Mouse (Mus musculus): ENCODE measurements around the gene Hoxd3. TPM values are rescaled to one million over a fixed set of nuclear protein-coding genes. Genes with fewer than 3 reads are reported as not detected.

Gene Hoxd3
- total RNA-seq, 2 experiments from 2014 or later, result not detected

GRCm38 (mm10) chr2:74724244-74725015 lies 12.7 kb downstream of the Hoxd3 start:
- peak; percentile 37; the same call in 1 of the 2 replicates for ATAC-seq (replicated peaks; ENCODE audit: poor library complexity, severe bottlenecking)

GRCm38 (mm10) chr2:74725171-74725570 lies 13.4 kb downstream of the Hoxd3 start:
- no peak for ATAC-seq (replicated peaks; ENCODE audit: poor library complexity, severe bottlenecking)

- ATAC-seq (replicated peaks; ENCODE audit: poor library complexity, severe bottlenecking), result no peak
These were observed 14.8 kb downstream of the Hoxd3 start, which contains the start of gene Gm28230 for GRCm38 (mm10) chr2:74726551-74726950. Gm28230 (plus strand) TSS chr2:74726728.

GRCm38 (mm10) chr2:74726973-74727639 lies 15.4 kb downstream of the Hoxd3 start:
- no peak for ATAC-seq (replicated peaks; ENCODE audit: poor library complexity, severe bottlenecking)

GRCm38 (mm10) chr2:74727640-74728302 lies 16.0 kb downstream of the Hoxd3 start:
- no peak for ATAC-seq (replicated peaks; ENCODE audit: poor library complexity, severe bottlenecking)

- no peak for ATAC-seq (replicated peaks; ENCODE audit: poor library complexity, severe bottlenecking)
These were observed 16.6 kb downstream of the Hoxd3 start for GRCm38 (mm10) chr2:74728303-74728680.

- no peak for ATAC-seq (replicated peaks; ENCODE audit: poor library complexity, severe bottlenecking)
These were observed 18.6 kb downstream of the Hoxd3 start for GRCm38 (mm10) chr2:74730331-74730730.

GRCm38 (mm10) chr2:74731055-74731454 lies 19.3 kb downstream of the Hoxd3 start:
- no peak for ATAC-seq (replicated peaks; ENCODE audit: poor library complexity, severe bottlenecking)

- no peak for ATAC-seq (replicated peaks; ENCODE audit: poor library complexity, severe bottlenecking)
These were observed 20.2 kb downstream of the Hoxd3 start for GRCm38 (mm10) chr2:74731799-74732512.

GRCm38 (mm10) chr2:74732513-74733316 lies 21.0 kb downstream of the Hoxd3 start:
- no peak for ATAC-seq (replicated peaks; ENCODE audit: poor library complexity, severe bottlenecking)

GRCm38 (mm10) chr2:74733317-74733661 lies 21.6 kb downstream of the Hoxd3 start:
- ATAC-seq (replicated peaks; ENCODE audit: poor library complexity, severe bottlenecking), result no peak

- no peak for ATAC-seq (replicated peaks; ENCODE audit: poor library complexity, severe bottlenecking)
These were observed 22.0 kb downstream of the Hoxd3 start for GRCm38 (mm10) chr2:74733765-74734164.

GRCm38 (mm10) chr2:74734451-74734850 lies 22.7 kb downstream of the Hoxd3 start:
- ATAC-seq (replicated peaks; ENCODE audit: poor library complexity, severe bottlenecking), result no peak

GRCm38 (mm10) chr2:74734996-74735811 lies 23.5 kb downstream of the Hoxd3 start:
- no peak for ATAC-seq (replicated peaks; ENCODE audit: poor library complexity, severe bottlenecking)

GRCm38 (mm10) chr2:74735851-74736687 lies 24.3 kb downstream of the Hoxd3 start:
- no peak for ATAC-seq (replicated peaks; ENCODE audit: poor library complexity, severe bottlenecking)

- ATAC-seq (replicated peaks; ENCODE audit: poor library complexity, severe bottlenecking), result no peak
These were observed 25.2 kb downstream of the Hoxd3 start for GRCm38 (mm10) chr2:74736688-74737577.

GRCm38 (mm10) chr2:74737578-74738070 lies 25.9 kb downstream of the Hoxd3 start:
- no peak for ATAC-seq (replicated peaks; ENCODE audit: poor library complexity, severe bottlenecking)
